Mouse (Mus musculus): ENCODE results near the gene Manea. TPM values are rescaled to one million over a fixed set of nuclear protein-coding genes. Genes with fewer than 3 reads are reported as not detected.
"Not testable (repeated sequence)": the region's sequence is repeated elsewhere in the genome, so short reads cannot be mapped to it uniquely, and the experiment has no call there.

The Manea gene
- polyA plus RNA-seq (2017; shearing (Covaris generic)), result 10 to 100 TPM; 10.2 to 11.9 TPM

- ATAC-seq, result peak; percentile 92
Observed at GRCm38 (mm10) chr4:26346443-26347106, at the start of gene Manea. TSS of gene Manea (minus strand) at chr4:26346891.

GRCm38 (mm10) chr4:26354616-26355015 lies 7.9 kb upstream of the Manea start:
- no peak for ATAC-seq

- no peak for ATAC-seq
Observed at GRCm38 (mm10) chr4:26353643-26354231, 7.0 kb upstream of the Manea start.

- ATAC-seq, result no peak
Observed at GRCm38 (mm10) chr4:26347239-26347638, 548 bp upstream of the Manea start.

GRCm38 (mm10) chr4:26345741-26346442 lies 799 bp downstream of the Manea start:
- no peak for ATAC-seq

GRCm38 (mm10) chr4:26345080-26345479 lies 1.6 kb downstream of the Manea start:
- ATAC-seq, result no peak

GRCm38 (mm10) chr4:26342346-26342745 lies 4.3 kb downstream of the Manea start:
- ATAC-seq, result no peak

GRCm38 (mm10) chr4:26338604-26339003 lies 8.1 kb downstream of the Manea start:
- no peak for ATAC-seq

GRCm38 (mm10) chr4:26336563-26336962 lies 10.1 kb downstream of the Manea start:
- no peak for ATAC-seq

GRCm38 (mm10) chr4:26304731-26305130 lies 42.0 kb downstream of the Manea start:
- ATAC-seq, result not testable (repeated sequence)

- ATAC-seq, result no peak
Observed at GRCm38 (mm10) chr4:26277112-26277716, 69.5 kb downstream of the Manea start.

- no peak for ATAC-seq
Observed at GRCm38 (mm10) chr4:26276264-26276663, 70.4 kb downstream of the Manea start.

- ATAC-seq, result no peak
Observed at GRCm38 (mm10) chr4:26275769-26276168, 70.9 kb downstream of the Manea start.
